Mouse (Mus musculus): Measurements from ENCODE around the gene Tex14.

DNA sequence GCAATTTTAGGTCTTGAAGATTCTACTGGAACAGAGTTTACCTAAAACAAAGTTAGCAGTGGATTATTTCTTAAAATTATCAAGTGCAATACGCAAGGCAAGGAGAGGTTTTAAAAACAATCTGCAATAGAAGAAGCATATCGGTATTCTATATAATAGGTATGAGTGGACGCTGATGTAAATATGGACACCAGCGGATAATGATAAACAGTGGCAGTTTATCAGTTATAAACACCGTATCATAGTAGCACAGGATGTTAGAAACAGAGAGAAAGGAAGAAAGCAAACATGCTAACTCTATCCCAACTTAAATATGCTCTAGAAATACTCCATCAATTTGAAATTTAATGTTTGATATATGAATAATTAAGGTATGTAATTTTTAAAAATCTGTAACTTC lies 39.7 kb upstream of the Tex14 start:
- TF ChIP-seq CTCF (IDR thresholded peaks at IDR 0.05; ENCODE audit: borderline replicate concordance, extremely low read depth, insufficient read depth, insufficient read length) (no peak), POLR2A (IDR thresholded peaks at IDR 0.05; ENCODE audit: borderline replicate concordance, extremely low read depth, insufficient read depth, insufficient read length, poor library complexity, severe bottlenecking) (no peak)
